Mouse (Mus musculus) cerebellum, adult 11-12 months (tissue): ENCODE results near the gene Sptlc2.
"Not testable (repeated sequence)": the region's sequence is repeated elsewhere in the genome, so short reads cannot be mapped to it uniquely, and the experiment has no call there.

Experiments used
- DNase-seq: peaks from one replicate; pipeline ENCODE4 v3.0.0; 2022

The Sptlc2 gene

GRCm38 (mm10) chr12:87330213-87330612 is 57.9 kb downstream of the Sptlc2 start:
- no peak for DNase-seq

GRCm38 (mm10) chr12:87328025-87328424 is 60.1 kb downstream of the Sptlc2 start:
- no peak for DNase-seq

- DNase-seq, result no peak
Observed at GRCm38 (mm10) chr12:87327610-87328009, 60.5 kb downstream of the Sptlc2 start.

- DNase-seq, result no peak
Observed at GRCm38 (mm10) chr12:87325452-87325851, 62.7 kb downstream of the Sptlc2 start.

DNA sequence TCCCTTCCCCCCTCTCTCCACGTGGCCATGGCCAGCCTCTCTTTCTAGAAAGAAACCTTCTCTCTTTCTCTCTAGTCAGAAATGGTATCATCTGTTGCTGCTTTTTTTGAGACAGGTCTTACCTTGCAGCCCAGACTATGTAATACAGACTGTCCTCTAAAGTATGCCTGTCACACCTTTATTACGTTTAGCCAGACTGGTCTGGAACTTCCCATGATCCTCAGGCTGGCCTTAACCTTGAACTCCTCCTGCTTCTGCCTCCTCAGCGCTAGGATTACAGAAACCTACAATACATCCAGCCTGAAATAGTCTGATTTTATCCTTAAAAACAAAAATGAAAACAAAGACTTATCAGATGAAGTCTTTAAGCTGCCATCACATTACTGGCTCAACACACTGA is 68.9 kb downstream of the Sptlc2 start:
- DNase-seq, result no peak

DNA sequence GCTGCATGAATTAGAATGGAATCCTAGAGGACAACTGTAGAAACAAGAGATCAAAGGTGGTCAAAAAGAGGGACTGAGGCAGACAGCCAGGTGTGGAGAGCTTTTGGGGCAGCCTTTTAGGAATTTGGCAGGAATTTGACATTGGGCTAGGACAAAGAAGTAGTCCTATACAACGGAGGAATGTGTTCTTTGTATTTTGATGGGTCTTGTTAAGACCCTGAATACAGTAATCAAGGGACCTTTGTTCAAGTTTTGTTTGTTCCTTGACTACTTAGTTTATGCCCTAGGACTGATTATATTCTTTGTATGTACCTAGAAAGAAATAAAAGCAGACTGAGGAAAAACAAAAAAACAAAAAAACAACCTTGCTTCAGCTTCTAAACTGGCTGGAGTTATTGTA is 70.2 kb downstream of the Sptlc2 start:
- DNase-seq, result no peak

DNA sequence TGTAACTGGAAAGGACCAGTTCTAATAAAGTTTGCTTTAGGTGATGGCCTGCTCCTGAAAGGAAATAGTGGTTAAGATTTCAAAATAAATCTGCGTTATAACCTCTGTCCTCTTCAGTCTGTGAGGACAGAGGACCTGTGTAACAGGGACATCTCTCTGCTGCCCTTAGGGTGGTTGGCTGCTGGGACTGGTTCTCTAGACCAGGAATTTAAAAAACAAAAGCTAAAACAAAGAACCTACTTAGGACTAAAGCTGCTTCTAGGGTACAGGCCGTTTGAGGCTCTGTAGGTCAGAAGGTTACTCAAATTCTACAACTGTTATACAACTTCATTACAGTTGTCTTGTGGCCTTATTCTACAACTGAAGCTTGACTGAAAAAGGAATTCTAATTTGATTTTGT is 75.1 kb downstream of the Sptlc2 start:
- DNase-seq, result no peak

DNA sequence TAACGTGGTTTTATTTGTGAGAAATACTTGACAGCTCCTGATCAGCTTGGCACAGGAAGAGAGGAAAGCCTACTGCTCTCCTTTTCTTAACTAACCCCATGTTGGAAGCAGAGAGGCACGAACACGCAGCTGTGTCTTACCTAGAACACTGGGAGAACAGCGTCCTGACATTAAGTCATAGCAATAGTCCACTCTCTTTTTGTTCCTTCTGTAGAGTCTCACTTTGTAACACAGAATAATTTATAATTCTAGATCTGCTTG is 81.6 kb downstream of the Sptlc2 start:
- not testable (repeated sequence) for DNase-seq

DNA sequence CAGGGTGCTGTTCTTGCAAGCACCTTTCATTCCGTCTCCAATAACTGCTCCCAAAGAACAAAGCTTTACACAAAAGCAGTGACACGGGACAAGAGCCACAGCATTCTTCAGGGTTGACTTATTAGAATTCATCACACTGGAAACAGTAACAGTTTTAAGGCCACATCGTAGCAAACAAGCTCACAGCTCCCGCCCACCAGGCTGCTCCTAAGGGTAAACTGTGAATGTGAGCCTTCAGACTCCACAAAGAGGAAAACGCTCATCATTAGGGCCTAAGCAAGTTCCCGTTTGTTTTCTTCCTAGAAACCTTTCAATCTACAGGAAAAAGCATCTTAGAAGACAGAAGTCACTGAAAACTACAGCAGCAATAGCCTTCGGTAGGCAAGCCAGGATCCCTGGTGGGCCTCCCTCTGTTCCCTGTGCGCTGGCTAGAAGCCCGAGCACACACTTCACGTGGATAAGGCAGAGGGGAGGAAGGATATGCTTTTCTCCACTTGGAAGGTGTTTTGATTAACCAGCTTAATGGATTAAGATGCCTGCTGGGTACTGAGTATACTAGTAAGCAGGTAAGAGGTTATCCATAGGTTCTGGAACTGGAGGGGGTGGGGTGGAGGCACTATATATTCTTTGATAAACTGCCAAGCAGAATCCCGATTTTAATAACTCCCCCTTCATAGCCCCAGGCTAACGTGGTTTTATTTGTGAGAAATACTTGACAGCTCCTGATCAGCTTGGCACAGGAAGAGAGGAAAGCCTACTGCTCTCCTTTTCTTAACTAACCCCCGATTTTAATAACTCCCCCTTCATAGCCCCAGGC is 82.2 kb downstream of the Sptlc2 start:
- peak; percentile 49 for DNase-seq

DNA sequence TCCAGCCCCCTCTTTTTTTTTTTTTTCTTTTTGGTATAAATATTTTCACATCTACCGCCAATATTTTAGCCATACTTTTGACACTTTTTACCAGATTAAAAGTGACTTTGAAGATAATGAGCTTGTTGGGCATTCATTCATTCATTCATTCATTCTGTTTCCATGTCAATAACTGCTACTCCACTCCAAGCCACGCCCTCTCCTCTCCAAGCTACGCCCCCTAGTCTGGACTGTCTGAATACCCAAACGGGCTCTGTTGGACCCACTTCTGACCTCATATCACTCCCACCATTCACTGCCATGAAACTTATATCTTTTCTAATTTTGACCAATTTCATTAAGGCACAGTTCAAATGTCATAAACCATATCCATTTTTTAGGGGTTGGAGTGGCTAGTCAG is 87.0 kb downstream of the Sptlc2 start:
- DNase-seq, result no peak

DNA sequence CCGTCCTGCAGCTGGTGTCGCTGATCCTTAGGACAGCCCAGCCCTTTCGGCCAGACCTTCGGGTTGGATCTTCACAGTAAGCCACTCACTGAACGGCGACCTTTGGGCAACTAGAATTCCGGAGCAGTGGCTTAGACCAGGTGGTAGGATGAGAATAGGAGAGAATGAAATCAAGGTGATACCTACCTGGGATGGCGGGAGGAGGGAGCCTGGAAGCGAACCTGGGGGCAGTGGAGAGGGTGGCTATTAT is 87.8 kb downstream of the Sptlc2 start:
- no peak for DNase-seq

DNA sequence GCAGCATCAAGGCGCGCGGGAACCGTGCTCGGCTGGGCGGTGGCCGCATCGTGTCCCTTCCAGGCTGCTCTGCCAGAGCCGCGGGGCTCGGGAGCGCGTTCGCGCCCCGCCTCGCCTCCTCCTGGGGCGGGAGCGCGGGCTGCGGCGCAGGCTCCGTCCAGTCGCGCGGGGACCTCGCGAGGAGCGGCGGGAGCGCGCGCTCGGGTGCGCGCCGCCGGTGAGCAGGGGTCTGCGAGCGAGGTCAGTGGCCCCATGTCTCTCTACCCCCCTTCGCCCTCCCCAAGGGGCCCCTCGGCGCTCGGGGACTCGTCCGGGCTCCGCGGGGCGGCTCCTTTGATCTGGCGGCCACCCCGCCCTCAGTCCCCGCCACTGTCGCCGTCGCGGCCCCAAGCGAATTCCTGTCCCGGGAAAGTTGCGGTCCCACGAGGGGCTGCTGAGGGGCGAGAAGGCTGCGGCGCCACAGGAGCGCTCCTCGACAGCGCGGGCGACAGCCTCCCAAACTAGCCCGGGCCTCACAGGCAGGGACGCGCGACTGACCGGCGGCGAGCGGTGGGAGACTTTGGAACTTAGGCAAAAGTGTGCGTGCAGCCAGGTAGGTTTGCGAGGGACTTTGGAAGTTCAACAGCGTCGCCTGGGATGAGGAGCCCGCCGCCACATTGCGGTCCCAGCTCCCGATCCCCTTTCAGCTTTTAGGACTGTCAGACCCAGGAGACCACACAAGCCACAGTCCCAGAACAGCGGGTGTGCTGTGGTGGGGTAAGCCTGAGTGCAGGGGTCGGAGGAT is 88.3 kb downstream of the Sptlc2 start, which contains the start of gene Ism2:
Gene Ism2 (minus strand): TSS at position 49 of the 784 bp plus-strand sequence.
- DNase-seq, result peak; percentile 29

DNA sequence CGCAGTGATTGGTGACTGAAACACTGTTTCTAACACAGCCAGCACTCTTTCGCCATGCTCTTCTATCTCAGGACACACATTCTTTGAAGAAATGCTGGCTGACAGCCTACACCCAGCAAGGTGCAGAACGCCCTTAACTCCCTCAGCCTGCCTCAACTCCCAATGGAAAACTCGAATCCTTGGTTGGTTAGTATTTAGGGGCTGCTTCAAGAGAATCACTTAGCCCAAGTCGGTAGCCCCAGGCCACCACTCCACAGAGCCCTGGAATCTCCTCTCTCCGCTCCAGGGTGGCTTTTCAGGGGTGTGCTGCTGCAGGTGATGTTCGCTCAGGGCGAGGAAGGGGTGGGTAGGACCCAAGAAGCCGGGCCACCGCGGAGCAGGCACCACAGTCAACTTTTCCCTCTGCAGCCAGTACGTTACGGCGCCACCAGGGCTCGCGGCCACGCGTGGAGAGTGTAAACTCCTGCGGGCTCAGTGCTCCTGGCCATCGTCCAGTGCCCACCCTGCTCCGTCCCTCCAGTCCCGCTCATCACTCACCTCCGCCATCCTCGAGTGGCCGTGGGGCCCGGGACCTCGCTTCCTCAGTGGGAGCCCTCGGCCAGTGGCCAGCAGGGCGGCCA is 89.0 kb downstream of the Sptlc2 start:
- DNase-seq, result no peak

DNA sequence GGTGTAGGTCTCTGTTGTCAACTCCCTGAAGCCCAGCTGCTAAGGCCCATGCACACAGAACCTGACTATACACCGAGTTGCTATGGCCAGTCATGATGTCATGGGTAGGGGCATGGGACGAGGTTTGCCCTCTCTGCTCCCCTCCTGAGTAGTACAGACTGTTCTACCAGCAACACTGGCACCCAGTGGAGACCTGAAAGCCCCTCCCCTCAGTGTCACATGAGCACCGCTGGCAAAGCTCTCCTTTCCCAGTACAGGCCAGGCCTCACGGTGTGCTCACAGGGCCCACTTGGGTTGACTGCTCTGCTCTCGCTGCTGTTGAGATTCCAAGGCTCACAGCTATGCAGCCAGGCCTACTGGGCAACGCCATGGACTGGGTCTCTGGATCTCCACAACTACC is 94.2 kb downstream of the Sptlc2 start:
- no peak for DNase-seq

DNA sequence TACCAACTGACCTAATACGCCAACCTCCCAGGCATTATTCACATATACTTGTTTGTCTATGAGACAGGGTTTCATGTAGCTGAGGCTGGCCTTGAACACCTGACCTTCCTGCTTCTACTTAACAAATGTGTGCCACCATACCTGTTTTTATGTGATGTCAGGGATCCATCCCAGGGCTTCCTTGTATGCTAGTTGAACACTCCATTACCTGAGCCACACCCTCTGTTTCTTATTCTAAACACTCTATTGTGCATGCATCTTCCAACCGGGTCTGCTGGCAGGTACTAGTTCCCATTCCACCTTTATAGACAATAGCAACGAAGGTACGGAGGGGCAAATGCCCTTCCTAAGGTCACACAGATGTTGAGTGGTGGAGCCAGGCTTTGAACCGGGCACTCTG is 99.1 kb downstream of the Sptlc2 start:
- DNase-seq, result no peak

DNA sequence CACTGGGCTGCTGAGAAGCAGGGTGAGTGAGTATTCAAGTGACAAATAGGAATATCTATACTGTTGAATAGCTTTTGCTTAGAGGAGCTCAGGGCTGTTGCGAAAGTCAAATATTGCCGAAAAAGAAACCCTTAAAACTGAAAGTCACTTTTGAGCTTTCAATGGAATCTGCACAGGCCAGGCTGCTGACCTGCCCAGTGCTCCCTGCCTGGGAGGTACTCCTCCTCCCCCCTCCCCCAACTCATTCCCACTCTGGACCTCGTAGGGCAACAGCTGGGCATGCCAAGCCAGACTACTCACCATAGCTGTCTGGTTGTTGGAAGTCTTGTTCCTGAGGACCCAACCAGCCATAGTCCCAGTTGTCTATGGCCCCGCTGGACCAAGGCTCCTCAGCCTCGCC is 103.4 kb downstream of the Sptlc2 start:
- no peak for DNase-seq

DNA sequence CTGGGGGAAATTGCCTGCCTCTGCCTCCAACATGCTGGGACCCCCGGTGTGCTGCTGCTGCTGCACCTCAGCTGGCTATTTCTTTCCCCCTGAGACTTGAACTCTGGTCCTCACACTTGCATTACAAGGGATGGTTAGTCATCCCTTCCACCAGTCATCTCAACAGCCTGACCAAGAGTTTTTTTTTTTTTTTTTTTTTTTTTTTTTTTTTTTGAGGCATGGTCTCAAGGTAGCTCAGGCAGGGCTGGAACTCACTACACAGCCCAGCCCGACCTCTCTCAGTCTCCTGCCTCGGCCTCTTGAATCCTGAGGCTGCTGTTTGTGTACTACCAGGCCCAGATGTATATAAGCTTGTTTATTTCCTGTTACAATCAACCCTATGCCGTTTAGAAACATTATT is 103.9 kb downstream of the Sptlc2 start:
- DNase-seq, result no peak

- DNase-seq, result no peak
Observed at GRCm38 (mm10) chr12:87283706-87284105, 104.4 kb downstream of the Sptlc2 start.

- no peak for DNase-seq
Observed at GRCm38 (mm10) chr12:87282743-87283142, 105.4 kb downstream of the Sptlc2 start.

GRCm38 (mm10) chr12:87281766-87282165 is 106.4 kb downstream of the Sptlc2 start:
- no peak for DNase-seq

DNA sequence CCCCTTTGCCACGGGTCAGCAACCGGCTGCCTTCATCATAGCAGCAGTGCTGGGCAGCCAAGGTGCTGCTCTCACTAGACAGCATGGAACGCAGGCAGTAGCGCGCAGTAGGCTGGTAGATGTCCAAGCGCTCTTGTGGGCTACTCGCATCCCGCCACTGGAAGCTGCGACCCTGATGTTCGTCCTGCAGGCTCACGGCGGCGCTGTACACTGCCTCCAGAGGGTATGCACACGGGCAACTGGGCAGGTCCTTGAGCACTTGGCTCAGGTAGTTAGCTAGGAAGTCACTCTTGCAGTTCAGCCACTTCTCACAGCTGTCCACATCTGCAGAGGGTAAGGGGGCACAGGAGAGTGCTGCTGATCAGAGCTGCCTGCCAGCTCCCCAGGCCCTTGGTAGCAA is 108.3 kb downstream of the Sptlc2 start:
- no peak for DNase-seq

DNA sequence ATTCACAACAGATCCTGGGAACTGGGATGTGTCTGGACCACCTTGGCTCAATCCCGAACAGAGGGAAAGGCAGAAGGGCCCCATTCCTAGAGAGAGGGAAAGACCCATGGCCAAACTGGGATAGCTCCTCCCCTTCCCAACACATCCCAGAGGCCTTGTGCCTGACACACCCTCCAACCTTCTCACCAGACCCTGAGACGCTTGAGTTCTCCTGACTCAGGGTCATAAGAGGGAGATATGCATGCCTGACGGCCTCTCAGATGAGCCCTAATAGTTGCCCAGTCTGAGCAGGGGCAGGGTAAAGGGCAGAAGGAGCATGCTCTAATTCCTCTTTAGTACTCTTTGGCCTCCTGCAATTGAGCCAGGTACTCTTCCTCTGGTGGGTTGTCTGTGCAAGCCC is 108.8 kb downstream of the Sptlc2 start:
- no peak for DNase-seq

- DNase-seq, result no peak
Observed at GRCm38 (mm10) chr12:87278118-87278730, 109.9 kb downstream of the Sptlc2 start.

GRCm38 (mm10) chr12:87277251-87277650 is 110.9 kb downstream of the Sptlc2 start:
- DNase-seq, result not testable (repeated sequence)
